Mouse (Mus musculus) lung, adult 2 months (tissue): ENCODE results near the gene Gm2431.
"Not testable (repeated sequence)": the region's sequence is repeated elsewhere in the genome, so short reads cannot be mapped to it uniquely, and the experiment has no call there.

Experiments
- CTCF ChIP-seq: fragments of 200-500 bp; IDR thresholded peaks from 2 replicates; pipeline ENCODE4 v1.5.1; 2011; ENCODE audit warnings: mild to moderate bottlenecking, low read length, control low read depth; ENCODE audit not compliant: insufficient read depth
- POLR2A ChIP-seq: fragments of 200-500 bp; IDR thresholded peaks from 2 replicates; pipeline ENCODE4 v1.6.1; 2011; ENCODE audit warnings: low read depth, mild to moderate bottlenecking, control low read depth, low read length, borderline replicate concordance; ENCODE audit errors: extremely low read depth

- TF ChIP-seq CTCF, POLR2A: not testable (repeated sequence)
Measured at GRCm38 (mm10) chr7:142297018-142297417, 38.9 kb upstream of the Gm2431 start, which contains the start of gene Krtap5-1.
